Mouse (Mus musculus) heart, embryonic 11.5 days (tissue): ENCODE results near the gene Oser1. TPM values are rescaled to one million over a fixed set of nuclear protein-coding genes. Genes with fewer than 3 reads are reported as not detected.
A peak's percentile ranks its signal among the peaks of the same experiment; 100 is the strongest.

Source experiments
- ATAC-seq: fragments of 200-750 bp; cut with Nextera tagmentation; replicated peaks from 2 replicates; pipeline ENCODE4 v1.8.0; 2017; ENCODE audit warnings: moderate library complexity; ENCODE audit not compliant: insufficient number of reproducible peaks, low FRiP score, low TSS enrichment
- H3K27ac ChIP-seq: fragments of 300-500 bp; sonication (generic); 2 replicates; pipeline ENCODE4 v1.5.1; 2014; ENCODE audit warnings: mild to moderate bottlenecking, low read depth, low read length
- H3K27me3 ChIP-seq: fragments of 300-500 bp; sonication (generic); 2 replicates; pipeline ENCODE4 v1.6.1; 2014; ENCODE audit warnings: mild to moderate bottlenecking, low read length, mixed read lengths; ENCODE audit not compliant: control insufficient read depth, insufficient read depth
- H3K36me3 ChIP-seq: fragments of 300-500 bp; sonication (generic); 2 replicates; pipeline ENCODE4 v1.6.1; 2014; ENCODE audit warnings: mild to moderate bottlenecking, low read length, moderate library complexity, mixed read lengths; ENCODE audit not compliant: control insufficient read depth, insufficient read depth
- H3K4me1 ChIP-seq: fragments of 300-500 bp; sonication (generic); 2 replicates; pipeline ENCODE4 v1.6.1; 2014; ENCODE audit warnings: low read length; ENCODE audit not compliant: control insufficient read depth, insufficient read depth
- H3K4me2 ChIP-seq: fragments of 300-500 bp; sonication (generic); 2 replicates; pipeline ENCODE4 v1.6.1; 2014; ENCODE audit warnings: mild to moderate bottlenecking, moderate library complexity
- H3K4me3 ChIP-seq: fragments of 300-500 bp; sonication (generic); 2 replicates; pipeline ENCODE4 v1.5.1; 2014; ENCODE audit warnings: low read depth, low read length
- H3K9ac ChIP-seq: fragments of 300-500 bp; sonication (generic); 2 replicates; pipeline ENCODE4 v1.6.1; 2014; ENCODE audit warnings: mild to moderate bottlenecking, low read depth, low read length, moderate library complexity
- H3K9me3 ChIP-seq: fragments of 300-500 bp; sonication (generic); replicated peaks from 2 replicates; pipeline ENCODE4 v1.6.1; 2016; ENCODE audit warnings: low read length; ENCODE audit not compliant: control insufficient read depth
- WGBS: fragments of 180-500 bp; shearing (Covaris S2); extraction: QIAGEN DNeasy Blood & Tissue Kit; methylation state at CpG from one replicate; pipeline ENCODE4 v1.1.7; 2014; ENCODE audit not compliant: insufficient replicate concordance; 5-methylcytosine and 5-hydroxymethylcytosine counted together
- polyA plus RNA-seq: library from polyadenylated mRNA; unstranded; fragments of >200 nt; fragmentation: Nextera tagmentation; extraction: Ambion mirVana; gene quantifications from 2 replicates; pipeline ENCODE4 v1.2.1, GENCODE M21; 2014

Gene Oser1
- polyA plus RNA-seq, 1 experiment from 2014 or later: 64.1 TPM

DNA sequence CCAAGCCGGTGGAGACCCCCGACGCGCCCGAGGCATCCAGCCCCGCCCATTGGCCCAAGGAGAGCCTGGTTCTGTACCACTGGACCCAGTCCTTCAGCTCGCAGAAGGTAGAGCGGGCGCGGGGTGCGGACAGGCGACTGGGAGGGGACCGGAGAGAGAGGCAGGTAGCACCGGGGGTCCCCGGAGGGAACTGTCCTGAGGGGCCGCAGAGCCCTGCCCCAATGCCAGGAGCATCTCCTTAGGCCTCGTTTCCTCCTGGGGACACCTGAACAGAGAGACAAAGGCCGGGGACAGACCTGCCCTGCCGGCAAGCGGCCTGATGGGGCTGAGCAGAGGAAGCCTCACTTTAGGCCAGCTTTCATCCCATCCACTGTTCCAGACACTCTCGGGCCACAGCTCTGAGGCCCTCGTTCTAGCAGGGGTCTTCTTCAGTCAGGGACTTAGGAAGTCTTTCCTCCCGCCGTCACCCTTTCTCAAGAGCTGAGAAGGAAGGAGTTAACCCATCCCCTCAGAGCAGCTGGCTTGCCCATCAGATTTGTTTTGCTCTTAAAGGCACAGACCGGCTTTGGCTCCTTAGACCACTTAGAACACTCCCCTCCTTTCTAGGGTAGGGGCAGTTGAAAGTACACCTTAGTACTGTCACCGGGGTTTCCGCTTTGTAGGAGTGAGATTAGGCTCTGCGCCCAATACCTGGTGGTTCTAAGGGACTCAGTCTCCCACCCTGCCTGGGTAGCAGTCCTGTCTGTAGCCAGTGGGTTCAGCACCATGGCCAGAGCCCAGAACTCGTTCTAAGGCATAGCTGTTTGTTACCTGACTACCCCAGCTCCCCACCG is 14.3 kb upstream of the Oser1 start:
- Histone ChIP-seq H3K9ac (no peak overlapping the region), H3K9me3 (no peaks in the 10 kb centered on the region), H3K27me3 (peaks cover 20% of the 10 kb centered on the region), H3K36me3 (no peaks in the 10 kb centered on the region), H3K27ac (no peak overlapping the region), H3K4me1 (peaks cover 7% of the 10 kb centered on the region; the same call in 1 of the 2 replicates), H3K4me2 (peak overlapping the region; percentile 58), H3K4me3 (peak overlapping the region; percentile 32)
- peak; percentile 29 for ATAC-seq
- WGBS: under 1% methylated on average over 30 of the region's 30 CpGs

DNA sequence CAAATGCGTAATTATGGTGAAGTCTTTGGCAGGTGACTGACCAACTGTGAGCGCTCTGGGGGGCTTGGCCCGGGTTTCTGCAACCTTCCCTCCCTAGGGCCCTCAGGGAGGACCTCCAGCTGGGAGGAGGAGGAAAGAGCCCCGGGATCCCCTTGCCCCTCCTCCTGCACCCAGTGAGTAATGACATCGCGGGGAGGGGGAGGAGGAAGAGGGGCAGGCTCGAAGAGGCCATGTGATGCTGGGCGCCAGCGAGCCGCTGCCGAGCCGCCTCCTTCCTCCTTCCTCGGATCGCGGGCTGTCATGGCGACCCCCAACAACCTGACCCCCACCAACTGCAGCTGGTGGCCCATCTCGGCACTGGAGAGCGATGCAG is 13.7 kb upstream of the Oser1 start, which contains the start of gene Gdap1l1:
Gene Gdap1l1, plus strand, starts transcription at position 231 of the 373 bp plus-strand sequence.
- ATAC-seq: no peak
- 3% methylated on average over 16 of the region's 18 CpGs for WGBS
- H3K9me3 ChIP-seq: no peaks in the 10 kb centered on the region
- peak within 1 kb of the TSS; percentile 58 for H3K4me2 ChIP-seq
- peak within 1 kb of the TSS; percentile 32 for H3K4me3 ChIP-seq
- H3K9ac ChIP-seq: no peak within 1 kb of the TSS
- H3K27me3 ChIP-seq: peaks cover 20% of the 10 kb centered on the region
- no peak within 1 kb of the TSS for H3K27ac ChIP-seq
- no peaks in the 10 kb centered on the region for H3K36me3 ChIP-seq
- H3K4me1 ChIP-seq: peaks cover 7% of the 10 kb centered on the region; the same call in 1 of the 2 replicates

DNA sequence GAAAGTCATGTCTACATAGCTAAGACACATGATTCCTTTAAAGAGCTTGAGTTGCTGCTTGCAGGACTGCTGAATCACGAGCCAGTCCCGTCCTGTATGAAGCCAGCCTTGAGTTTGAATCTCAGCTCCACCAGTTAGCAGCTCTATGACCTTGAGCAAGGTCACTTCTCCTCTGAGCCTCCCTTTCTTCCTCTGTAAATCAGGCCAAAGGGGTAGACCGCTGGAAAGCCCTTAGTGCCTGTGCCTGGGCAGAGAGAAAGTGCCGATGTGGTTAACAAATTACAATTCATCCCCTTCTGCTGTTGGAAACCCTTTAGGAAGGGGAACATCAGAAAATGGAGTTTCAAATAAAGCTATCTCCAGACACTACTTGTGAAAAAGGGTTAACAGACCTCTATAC is 13.3 kb upstream of the Oser1 start:
- no peak overlapping the region for H3K27ac ChIP-seq
- H3K4me1 ChIP-seq: peaks cover 7% of the 10 kb centered on the region; the same call in 1 of the 2 replicates
- no peak overlapping the region for H3K9ac ChIP-seq
- H3K36me3 ChIP-seq: no peaks in the 10 kb centered on the region
- WGBS: 39% methylated on average over 4 of the region's 4 CpGs
- peaks cover 20% of the 10 kb centered on the region for H3K27me3 ChIP-seq
- peak overlapping the region; percentile 58 for H3K4me2 ChIP-seq
- no peaks in the 10 kb centered on the region for H3K9me3 ChIP-seq
- H3K4me3 ChIP-seq: no peak overlapping the region; the same call in 1 of the 2 replicates
- no peak for ATAC-seq

DNA sequence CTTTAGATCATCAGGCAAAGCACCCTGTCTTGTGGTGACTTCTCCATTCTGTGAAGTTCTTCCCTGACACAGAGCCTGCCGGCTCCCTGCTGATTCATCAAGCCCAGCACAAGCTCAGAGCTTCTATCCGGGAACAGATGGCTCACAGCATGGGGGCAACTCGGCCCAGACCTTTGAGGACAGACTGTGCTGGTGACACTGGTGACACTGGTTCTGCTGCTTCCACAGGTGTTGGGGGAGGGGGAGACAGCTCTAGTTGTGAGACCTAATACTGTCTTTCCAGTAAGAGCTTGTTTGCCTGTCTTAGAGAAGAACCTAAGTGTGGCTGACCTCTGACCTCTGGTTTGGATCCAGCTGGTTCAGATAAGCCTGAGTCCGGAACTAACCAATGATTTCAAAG is 9.5 kb upstream of the Oser1 start:
- Histone ChIP-seq H3K27ac (no peak overlapping the region), H3K36me3 (no peaks in the 10 kb centered on the region), H3K9ac (no peak overlapping the region), H3K4me1 (peaks cover 7% of the 10 kb centered on the region; the same call in 1 of the 2 replicates), H3K9me3 (no peaks in the 10 kb centered on the region), H3K27me3 (peaks cover 18% of the 10 kb centered on the region), H3K4me2 (no peak overlapping the region), H3K4me3 (no peak overlapping the region)
- 13% methylated on average over 4 of the region's 4 CpGs for WGBS
- ATAC-seq: no peak

DNA sequence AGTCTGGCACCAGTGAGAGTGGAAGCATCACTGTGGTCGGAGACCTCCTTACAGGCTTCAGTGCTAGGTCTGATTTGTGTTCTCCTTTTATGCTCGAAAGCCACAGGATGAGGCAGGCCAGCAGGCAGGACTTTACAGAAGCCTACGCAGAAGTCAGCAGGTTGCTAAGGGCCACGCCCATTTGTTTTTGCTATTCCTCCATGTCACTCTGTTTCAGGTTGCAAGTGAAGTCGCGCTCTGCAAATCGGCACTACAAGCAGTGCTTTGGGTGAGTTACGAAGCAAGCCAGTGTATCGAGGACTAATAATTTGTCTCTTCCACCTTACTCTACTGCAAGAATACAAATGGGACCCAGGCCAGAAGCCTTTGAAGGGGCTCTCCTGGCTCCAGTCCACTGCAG is 6.8 kb upstream of the Oser1 start:
- 80% methylated on average over 9 of the region's 9 CpGs for WGBS
- no peak overlapping the region for H3K27ac ChIP-seq
- no peak overlapping the region for H3K4me3 ChIP-seq
- no peak for ATAC-seq
- H3K36me3 ChIP-seq: no peaks in the 10 kb centered on the region
- H3K27me3 ChIP-seq: no peaks in the 10 kb centered on the region
- no peak overlapping the region for H3K9ac ChIP-seq
- no peak overlapping the region for H3K4me2 ChIP-seq
- no peaks in the 10 kb centered on the region for H3K9me3 ChIP-seq
- H3K4me1 ChIP-seq: no peaks in the 10 kb centered on the region

DNA sequence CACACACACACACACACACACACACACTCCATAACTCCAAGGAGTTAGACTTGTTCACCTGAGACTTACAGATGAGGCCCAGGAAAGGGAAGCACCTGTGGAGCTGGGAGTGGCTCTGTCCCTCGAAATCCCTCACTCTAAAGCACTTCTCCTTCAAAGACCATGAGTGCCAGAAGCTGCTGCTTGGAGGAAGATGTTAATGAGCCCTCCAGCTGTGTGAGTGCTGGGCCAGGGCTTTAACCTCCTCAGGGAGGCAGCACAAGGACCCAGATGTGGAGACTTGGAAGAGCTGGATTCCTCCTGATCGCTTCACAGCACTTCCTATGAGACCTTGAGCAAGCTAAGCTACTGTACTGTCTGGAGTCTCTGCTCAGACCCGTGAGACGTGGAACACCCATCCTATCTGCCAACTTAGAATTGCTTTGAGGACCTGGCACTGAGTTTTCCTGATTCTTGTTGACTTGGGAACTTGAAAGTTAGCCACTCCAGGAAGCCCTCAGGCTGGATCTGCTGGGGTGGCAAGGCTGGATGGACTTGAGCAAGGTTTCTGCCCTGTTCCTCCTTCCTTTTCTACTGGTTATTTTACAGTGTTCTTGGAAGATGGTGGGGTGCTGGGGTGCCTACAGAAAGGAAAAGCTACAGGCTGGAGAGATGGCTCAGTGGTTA is 4.0 kb upstream of the Oser1 start:
- 29% methylated on average over 4 of the region's 4 CpGs for WGBS

DNA sequence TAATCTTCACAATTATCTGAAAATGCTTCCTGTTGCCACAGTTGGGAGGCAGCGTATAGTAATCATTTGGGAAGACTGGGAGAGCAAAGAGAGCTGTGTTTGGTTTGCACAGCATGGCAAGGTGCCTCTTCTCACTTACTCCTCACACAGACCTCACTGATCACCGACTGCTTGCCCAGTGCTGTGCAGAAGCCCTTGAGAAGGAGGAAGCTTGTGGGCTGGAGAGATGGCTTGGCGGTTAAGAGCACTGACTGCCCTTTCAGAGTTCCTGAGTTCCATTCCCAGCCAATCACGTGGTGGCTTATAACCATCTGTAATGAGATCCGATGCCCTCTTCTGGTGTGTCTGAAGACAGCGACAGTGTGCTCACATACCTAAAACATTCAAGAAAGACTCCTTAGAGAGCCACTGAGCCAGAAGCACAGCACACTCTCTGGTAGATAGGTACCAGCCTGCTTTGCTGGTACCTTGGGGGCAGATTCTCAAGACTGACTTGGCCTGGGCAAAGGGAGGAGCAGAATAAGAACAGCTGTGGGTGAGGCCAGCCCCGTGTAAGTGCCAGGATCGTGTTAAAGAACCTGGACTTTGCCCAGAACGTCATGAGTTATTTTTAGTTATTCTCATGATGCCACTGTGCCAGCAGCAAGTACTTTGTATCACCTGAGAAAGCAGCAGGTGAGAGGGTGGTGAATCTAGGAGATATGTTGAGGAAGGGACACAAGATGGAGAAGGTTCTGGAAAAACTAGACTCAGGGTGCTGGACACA is 1.4 kb downstream of the Oser1 start:
- Histone ChIP-seq H3K27ac (no peak overlapping the region), H3K9me3 (no peaks in the 10 kb centered on the region), H3K4me3 (no peak overlapping the region), H3K27me3 (no peaks in the 10 kb centered on the region), H3K4me2 (no peak overlapping the region), H3K4me1 (peaks cover 8% of the 10 kb centered on the region), H3K9ac (no peak overlapping the region), H3K36me3 (no peaks in the 10 kb centered on the region)
- ATAC-seq: no peak
- 78% methylated on average over 9 of the region's 9 CpGs for WGBS

More for the DNA sequence above, 4.0 kb upstream of the Oser1 start:
- H3K36me3 ChIP-seq: no peaks in the 10 kb centered on the region
- no peak for ATAC-seq
- H3K4me2 ChIP-seq: no peak overlapping the region
- no peaks in the 10 kb centered on the region for H3K9me3 ChIP-seq
- no peak overlapping the region for H3K4me3 ChIP-seq
- H3K9ac ChIP-seq: no peak overlapping the region
- H3K27me3 ChIP-seq: no peaks in the 10 kb centered on the region
- H3K4me1 ChIP-seq: no peaks in the 10 kb centered on the region
- H3K27ac ChIP-seq: no peak overlapping the region

DNA sequence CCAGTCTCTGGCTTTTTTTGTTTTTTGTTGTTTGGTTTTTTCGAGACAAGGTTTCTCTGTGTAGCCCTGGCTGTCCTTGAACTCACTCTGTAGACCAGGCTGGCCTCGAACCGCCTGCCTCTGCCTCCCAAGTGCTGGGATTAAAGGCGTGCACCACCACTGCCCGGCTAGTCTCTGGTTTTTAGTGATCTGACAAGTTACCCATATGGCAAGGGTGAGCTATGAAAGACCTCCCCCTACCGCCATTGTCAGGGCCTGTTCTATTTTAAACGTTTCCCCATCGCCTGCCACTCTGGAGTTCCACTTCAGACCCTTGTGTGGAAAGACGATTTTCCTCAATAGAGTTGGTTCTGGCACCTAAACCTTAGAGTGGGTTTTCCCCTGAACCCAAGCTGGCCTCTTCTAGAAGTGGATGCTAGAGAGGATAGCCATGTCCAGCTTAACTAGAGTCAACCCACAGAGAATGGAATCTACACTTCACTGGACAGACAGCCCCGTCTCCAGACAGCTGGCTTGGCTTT is 4.1 kb downstream of the Oser1 start:
- Histone ChIP-seq H3K27me3 (no peaks in the 10 kb centered on the region), H3K36me3 (no peaks in the 10 kb centered on the region), H3K27ac (peak overlapping the region; percentile 70; the same call in 1 of the 2 replicates), H3K4me1 (peaks cover 13% of the 10 kb centered on the region), H3K9ac (peak overlapping the region; percentile 83), H3K9me3 (no peaks in the 10 kb centered on the region), H3K4me2 (peak overlapping the region; percentile 65), H3K4me3 (peak overlapping the region; percentile 97)
- WGBS: 23% methylated on average over 10 of the region's 10 CpGs
- ATAC-seq: no peak
